Mouse (Mus musculus): ENCODE results near the gene Gm20388. TPM values are rescaled to one million over a fixed set of nuclear protein-coding genes. Genes with fewer than 3 reads are reported as not detected.

Gm20388 gene
- total RNA-seq, 2 experiments from 2014 or later: 8.8 TPM

GRCm38 (mm10) chr8:122482448-122482847, 2571.8 kb downstream of the Gm20388 start:
- no peak for DNase-seq (ENCODE audit: extremely low spot score in 1 of 2, low spot score in 1 of 2)

- DNase-seq (ENCODE audit: extremely low spot score in 1 of 2, low spot score in 1 of 2): no peak
Measured at GRCm38 (mm10) chr8:122483877-122484276, 2573.2 kb downstream of the Gm20388 start.

- DNase-seq (ENCODE audit: extremely low spot score in 1 of 2, low spot score in 1 of 2): no peak
Measured at GRCm38 (mm10) chr8:122484831-122485230, 2574.2 kb downstream of the Gm20388 start.

GRCm38 (mm10) chr8:122488387-122488786, 2577.7 kb downstream of the Gm20388 start:
- peak in 1 of 2 experiments; percentile 19 for DNase-seq (ENCODE audit: extremely low spot score in 1 of 2, low spot score in 1 of 2)

- DNase-seq (ENCODE audit: extremely low spot score in 1 of 2, low spot score in 1 of 2): no peak
Measured at GRCm38 (mm10) chr8:122497016-122497734, 2586.5 kb downstream of the Gm20388 start.

- DNase-seq (ENCODE audit: extremely low spot score in 1 of 2, low spot score in 1 of 2): no peak
Measured at GRCm38 (mm10) chr8:122497912-122498311, 2587.3 kb downstream of the Gm20388 start.

GRCm38 (mm10) chr8:122500856-122501255, 2590.2 kb downstream of the Gm20388 start:
- DNase-seq (ENCODE audit: extremely low spot score in 1 of 2, low spot score in 1 of 2): peak; percentile 69 to 80

- no peak for DNase-seq (ENCODE audit: extremely low spot score in 1 of 2, low spot score in 1 of 2)
Measured at GRCm38 (mm10) chr8:122511552-122511951, 2600.9 kb downstream of the Gm20388 start.

GRCm38 (mm10) chr8:122512392-122512791, 2601.8 kb downstream of the Gm20388 start:
- no peak for DNase-seq (ENCODE audit: extremely low spot score in 1 of 2, low spot score in 1 of 2)

GRCm38 (mm10) chr8:122515699-122516098, 2605.1 kb downstream of the Gm20388 start:
- DNase-seq (ENCODE audit: extremely low spot score in 1 of 2, low spot score in 1 of 2): no peak

GRCm38 (mm10) chr8:122517541-122518190, 2607.0 kb downstream of the Gm20388 start:
- DNase-seq (ENCODE audit: extremely low spot score in 1 of 2, low spot score in 1 of 2): no peak

- no peak for DNase-seq (ENCODE audit: extremely low spot score in 1 of 2, low spot score in 1 of 2)
Measured at GRCm38 (mm10) chr8:122520611-122521010, 2610.0 kb downstream of the Gm20388 start.

- no peak for DNase-seq (ENCODE audit: extremely low spot score in 1 of 2, low spot score in 1 of 2)
Measured at GRCm38 (mm10) chr8:122522796-122523651, 2612.4 kb downstream of the Gm20388 start.

GRCm38 (mm10) chr8:122523652-122524360, 2613.2 kb downstream of the Gm20388 start:
- DNase-seq (ENCODE audit: extremely low spot score in 1 of 2, low spot score in 1 of 2): no peak

- no peak for DNase-seq (ENCODE audit: extremely low spot score in 1 of 2, low spot score in 1 of 2)
Measured at GRCm38 (mm10) chr8:122524506-122524905, 2613.9 kb downstream of the Gm20388 start.

- DNase-seq (ENCODE audit: extremely low spot score in 1 of 2, low spot score in 1 of 2): no peak
Measured at GRCm38 (mm10) chr8:122525004-122525403, 2614.4 kb downstream of the Gm20388 start.

GRCm38 (mm10) chr8:122526084-122526483, 2615.4 kb downstream of the Gm20388 start:
- DNase-seq (ENCODE audit: extremely low spot score in 1 of 2, low spot score in 1 of 2): no peak

GRCm38 (mm10) chr8:122526526-122527170, 2616.0 kb downstream of the Gm20388 start:
- no peak for DNase-seq (ENCODE audit: extremely low spot score in 1 of 2, low spot score in 1 of 2)

GRCm38 (mm10) chr8:122527937-122528336, 2617.3 kb downstream of the Gm20388 start:
- DNase-seq (ENCODE audit: extremely low spot score in 1 of 2, low spot score in 1 of 2): no peak

GRCm38 (mm10) chr8:122529159-122529558, 2618.5 kb downstream of the Gm20388 start:
- DNase-seq (ENCODE audit: extremely low spot score in 1 of 2, low spot score in 1 of 2): no peak
